Mouse (Mus musculus): ENCODE results near the gene Fgfbp3.
"Not testable (repeated sequence)": the region's sequence is repeated elsewhere in the genome, so short reads cannot be mapped to it uniquely, and the experiment has no call there.

Fgfbp3 gene

DNA sequence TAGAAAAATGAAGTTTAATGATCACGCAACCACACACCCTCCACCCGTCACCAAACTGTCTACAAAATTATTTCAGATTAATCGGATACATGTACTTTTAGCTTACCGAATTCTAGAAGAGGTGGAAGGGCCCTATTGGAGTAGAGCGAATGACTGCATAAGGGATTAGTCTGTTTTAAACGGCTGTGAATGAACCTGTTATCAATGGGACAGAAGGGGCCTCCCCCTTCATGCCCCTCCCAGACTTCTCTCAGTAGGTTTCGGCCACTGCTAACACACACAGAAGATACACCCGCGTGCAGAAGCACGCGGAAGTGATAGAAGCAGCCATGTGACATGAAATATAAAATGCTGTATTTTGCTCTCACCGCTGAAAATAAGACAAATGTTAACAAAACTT is at the start of gene Fgfbp3:
Fgfbp3 (minus strand) TSS at position 150 of the 400 bp plus-strand sequence.
- no peak for DNase-seq (ENCODE audit: low spot score in 2 of 2)

DNA sequence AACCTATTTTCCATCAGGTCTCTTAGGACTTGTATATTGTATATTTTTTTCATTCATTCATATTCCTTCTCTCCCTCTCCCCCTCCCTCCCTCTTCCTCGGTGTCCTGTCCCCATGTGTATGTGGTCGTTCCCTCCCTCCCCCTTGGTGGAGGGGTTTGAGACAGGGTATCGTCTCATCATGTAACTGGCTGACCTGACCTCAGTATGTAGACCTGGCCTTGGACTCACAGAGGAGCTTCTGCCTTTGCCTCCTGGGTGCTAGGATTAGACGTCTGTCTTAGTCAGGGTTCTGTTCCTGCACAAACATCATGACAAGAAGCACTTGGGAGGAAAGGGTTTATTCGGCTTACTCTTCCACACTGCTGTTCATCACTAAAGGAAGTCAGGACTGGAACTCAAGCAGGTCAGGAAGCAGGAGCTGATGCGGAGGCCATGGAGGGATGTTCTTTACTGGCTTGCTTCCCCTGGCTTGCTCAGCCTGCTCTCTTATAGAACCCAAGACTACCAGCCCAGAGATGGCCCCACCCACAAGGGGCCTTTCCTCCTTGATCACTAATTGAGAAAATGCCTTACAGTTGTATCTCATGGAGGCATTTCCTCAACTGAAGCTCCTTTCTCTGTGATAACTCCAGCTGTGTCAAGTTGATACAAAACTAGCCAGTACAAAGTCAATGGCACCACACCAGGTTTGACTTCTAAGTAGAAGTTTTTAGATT is 43.3 kb upstream of the Fgfbp3 start:
- not testable (repeated sequence) for DNase-seq (ENCODE audit: low spot score in 2 of 2)

DNA sequence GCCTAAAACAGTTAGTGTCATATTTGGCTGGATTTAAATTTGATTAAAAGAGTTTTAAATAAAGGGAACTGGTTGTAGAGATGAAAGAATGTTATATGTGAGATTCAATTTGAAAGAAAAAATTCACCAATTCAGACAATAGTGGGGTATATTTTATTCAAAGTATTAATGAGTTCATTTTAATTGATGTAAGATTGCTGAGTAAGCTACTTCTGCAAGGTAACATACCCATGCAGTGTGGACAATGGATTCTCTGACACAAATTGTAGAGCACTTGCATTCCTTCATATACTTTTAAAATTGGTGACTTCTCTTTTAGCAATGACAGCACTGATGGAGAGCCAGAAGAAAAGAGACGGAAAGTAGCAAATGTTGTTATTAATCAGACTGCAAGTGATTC is 41.9 kb upstream of the Fgfbp3 start:
- DNase-seq (ENCODE audit: low spot score in 2 of 2): no peak

DNA sequence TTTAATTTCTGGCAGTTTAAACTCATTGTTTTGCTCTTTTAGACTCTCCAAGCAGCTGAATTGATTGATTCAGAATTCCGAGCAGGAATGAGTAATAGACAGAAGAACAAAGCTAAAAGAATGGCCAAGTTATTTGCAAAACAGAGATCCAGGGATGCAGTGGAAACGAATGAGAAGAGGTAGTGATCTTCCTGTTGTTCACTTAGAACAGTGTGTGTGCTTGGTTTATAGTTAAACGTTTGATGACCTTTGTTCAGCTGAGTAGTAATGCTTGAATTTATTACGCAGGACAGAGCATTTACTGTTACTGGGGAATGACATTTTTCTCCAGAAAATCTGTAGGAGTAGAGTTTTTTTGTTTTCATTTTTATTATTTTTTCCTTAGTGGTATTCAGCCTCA is 38.9 kb upstream of the Fgfbp3 start:
- DNase-seq (ENCODE audit: low spot score in 2 of 2): no peak

DNA sequence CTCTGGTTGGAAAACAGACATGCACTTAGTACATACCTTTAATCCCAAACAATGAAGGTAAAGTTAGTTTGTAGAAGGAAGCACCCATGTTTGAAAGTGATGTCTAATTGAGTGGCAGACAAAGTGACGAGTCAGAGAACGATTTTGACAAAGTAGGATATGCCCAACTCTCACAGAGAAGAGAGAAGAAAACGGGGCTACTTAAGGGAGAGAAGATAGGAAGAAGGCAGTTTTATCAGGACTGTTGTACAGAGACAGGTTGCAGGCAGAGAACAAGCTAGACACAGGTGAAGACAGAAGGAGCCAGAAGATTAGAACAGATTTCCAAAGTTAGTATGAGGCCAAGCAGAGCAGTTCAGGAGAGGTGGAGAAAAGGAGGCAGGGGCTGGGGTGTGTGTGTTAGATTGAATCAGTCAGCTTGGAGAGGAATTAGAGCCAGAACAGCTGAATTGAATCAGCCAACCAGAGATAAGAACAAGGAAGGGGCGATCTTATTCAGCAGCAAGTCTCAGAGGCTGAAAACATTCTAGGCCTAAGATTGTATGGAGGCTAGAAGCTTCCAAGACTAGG is 34.3 kb upstream of the Fgfbp3 start:
- no peak for DNase-seq (ENCODE audit: low spot score in 2 of 2)

DNA sequence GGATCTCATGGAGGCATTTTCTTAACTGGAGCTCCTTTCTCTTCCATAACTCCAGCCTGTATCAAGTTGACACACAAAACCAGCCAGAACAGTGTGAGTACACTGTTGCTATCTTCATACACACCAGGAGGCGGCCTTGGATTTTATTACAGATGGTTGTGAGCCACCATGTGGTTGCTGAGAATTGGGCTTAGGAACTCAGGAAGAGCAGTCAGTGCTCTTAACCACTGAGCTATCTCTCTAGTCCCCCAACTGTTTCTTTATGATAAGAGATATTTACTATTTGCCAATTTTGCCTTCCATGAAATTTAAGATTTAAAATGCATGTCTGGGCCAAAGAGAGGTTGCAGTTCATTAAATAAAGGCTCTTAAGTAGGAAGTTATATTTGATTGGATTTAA is 20.6 kb upstream of the Fgfbp3 start:
- DNase-seq (ENCODE audit: low spot score in 2 of 2): no peak

DNA sequence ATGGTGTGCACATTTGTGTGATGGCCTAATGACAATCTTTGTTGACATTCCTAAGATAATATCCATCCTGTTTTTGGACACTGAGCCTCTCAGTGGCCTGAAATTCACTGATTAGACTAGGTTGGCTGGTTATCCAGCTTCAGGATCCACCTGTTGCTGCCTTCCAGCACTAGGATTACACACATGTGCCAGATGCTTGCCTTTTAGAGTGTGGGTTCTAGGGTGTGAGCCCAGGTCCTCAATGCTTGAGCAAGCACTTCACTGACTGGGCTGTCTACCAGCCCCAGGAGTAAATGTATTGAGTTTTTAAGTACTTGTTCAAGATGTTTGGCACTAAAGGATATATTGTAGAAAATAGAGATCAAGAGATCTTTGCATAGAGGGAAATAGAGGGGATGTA is 18.6 kb upstream of the Fgfbp3 start:
- no peak for DNase-seq (ENCODE audit: low spot score in 2 of 2)

DNA sequence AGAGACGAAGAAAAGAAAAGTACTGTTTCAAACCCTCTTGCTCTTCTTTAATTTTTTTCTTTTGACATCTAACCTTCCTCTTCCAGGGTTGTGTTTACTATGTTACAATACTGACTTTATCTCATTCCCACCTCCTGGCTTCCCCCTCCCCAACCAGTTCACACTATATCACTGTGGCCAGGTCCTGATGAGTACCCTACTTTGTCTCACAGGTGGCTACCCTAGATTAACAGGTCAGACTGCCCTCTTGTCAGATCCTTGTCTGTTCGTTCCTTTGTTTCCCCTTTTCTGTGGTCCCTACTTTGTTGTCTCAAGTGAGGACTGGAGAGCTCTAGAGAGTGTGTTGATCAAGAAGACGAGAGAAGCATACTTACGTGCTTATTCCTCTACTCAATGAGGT is 16.9 kb upstream of the Fgfbp3 start:
- no peak for DNase-seq (ENCODE audit: low spot score in 2 of 2)

DNA sequence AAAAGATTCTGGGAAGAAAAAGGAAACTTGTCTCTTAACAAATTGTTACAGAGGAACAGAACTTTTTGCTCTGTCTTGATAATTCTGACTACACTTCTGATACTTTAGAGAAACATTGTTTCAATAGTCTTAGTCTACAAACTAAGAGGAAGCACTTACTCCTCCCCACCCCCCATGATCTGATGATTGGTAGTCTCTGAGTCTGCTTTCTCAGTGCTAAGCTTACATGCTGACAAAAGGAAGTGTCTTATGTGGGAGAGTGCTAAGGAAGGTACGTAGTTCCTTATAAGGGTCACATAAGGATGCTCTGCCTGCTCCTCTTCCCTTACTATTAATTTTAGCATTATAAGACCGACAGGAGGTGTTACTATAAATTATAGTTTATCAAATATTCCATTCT is 13.2 kb upstream of the Fgfbp3 start:
- DNase-seq (ENCODE audit: low spot score in 2 of 2): no peak

DNA sequence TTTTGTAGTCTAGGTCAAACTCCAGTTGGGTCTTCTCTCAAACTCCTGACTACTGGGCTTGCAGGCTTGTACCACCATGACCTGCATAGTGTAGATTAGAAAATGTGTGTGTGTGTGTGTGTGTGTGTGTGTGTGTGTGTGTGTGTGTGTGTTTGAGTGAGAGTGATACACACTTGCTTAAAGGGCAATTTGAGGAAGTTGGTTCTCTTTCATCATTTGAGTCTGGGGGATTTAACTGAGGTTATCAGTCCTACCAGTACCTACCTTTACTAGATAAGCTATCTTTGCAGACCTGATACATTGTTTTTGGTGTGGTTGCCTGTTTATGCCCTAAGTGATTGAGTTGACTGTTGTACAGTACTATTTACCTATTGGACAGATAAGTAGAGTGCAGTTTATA is 12.7 kb upstream of the Fgfbp3 start:
- no peak for DNase-seq (ENCODE audit: low spot score in 2 of 2)

DNA sequence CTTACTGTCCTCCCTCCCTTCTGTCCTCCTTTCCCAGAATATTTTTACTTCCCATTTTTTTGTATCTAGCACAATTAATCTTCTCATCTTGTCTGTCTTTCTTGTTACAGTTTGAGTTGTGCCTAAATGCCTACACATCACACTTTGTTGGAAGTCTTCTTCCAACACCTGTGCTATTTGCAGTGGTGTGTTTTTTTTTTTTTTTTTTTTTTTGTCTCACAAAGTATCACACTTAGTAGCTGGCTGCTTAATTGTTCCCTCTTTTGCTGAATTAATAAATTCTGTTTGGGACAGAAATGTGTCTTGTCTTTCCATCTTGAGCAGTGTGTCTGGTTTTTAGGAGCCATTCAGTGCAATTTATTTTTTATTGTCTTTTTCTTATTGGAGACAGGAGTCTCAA is 10.4 kb upstream of the Fgfbp3 start:
- DNase-seq (ENCODE audit: low spot score in 2 of 2): no peak

DNA sequence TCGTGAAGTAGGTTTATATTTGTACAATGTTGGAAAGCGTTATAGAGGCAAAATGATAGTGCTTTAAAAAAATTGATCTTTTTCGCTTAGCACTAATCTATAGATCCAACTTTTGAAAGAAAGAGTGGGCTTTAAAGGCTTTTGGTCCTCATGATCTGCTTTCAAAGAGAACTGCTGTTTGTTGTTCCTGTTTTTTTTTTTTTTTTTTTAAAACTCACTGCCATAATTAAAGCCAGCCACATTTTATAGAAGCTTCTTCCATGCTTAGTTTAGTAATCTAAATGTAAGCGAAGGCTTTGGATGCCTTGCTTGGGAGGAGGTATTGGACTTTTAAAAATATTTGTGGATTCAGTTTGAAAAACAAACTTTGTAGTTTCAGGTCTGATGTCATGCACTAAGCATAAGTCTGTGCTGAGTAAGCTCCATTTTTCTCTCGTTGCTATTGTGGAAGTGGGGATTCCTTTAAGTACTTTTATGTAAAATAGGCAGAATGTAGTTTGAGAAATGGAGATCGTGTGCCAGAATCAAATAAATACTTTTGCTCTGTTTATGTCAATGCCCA is 8.5 kb upstream of the Fgfbp3 start:
- no peak for DNase-seq (ENCODE audit: low spot score in 2 of 2)

DNA sequence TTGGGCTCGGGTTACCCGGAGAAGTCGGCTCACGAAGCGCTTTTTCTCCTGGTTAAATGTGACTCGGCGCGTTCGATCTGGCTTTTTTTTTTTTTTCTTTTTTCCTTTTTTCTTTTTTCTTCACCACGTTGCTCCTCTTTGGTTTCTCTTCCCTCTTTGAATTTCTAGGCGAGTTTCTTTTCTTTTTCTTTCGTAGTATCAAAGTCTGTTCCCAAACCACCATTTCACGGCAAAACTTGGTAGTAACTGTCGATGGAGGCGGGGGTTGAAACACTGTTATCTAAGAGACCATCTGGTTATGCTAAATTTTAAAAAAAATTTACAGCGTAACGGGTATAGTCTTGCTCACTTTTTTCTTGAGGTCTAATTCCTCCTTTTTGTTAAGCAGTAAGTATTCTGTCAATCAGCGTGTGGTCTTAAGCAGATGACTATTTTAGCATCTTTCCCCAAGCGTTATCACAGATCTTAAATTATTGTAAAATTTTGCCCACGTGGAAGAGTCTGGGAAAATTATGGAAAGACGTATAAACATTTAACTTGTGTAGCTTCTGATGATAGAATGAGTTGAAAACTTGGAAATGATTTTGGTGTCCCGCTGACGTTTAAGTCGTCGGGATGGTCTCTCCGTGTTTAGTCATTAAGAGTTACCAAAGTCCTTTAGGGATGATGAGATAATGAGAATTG is 7.3 kb upstream of the Fgfbp3 start:
- no peak for DNase-seq (ENCODE audit: low spot score in 2 of 2)

DNA sequence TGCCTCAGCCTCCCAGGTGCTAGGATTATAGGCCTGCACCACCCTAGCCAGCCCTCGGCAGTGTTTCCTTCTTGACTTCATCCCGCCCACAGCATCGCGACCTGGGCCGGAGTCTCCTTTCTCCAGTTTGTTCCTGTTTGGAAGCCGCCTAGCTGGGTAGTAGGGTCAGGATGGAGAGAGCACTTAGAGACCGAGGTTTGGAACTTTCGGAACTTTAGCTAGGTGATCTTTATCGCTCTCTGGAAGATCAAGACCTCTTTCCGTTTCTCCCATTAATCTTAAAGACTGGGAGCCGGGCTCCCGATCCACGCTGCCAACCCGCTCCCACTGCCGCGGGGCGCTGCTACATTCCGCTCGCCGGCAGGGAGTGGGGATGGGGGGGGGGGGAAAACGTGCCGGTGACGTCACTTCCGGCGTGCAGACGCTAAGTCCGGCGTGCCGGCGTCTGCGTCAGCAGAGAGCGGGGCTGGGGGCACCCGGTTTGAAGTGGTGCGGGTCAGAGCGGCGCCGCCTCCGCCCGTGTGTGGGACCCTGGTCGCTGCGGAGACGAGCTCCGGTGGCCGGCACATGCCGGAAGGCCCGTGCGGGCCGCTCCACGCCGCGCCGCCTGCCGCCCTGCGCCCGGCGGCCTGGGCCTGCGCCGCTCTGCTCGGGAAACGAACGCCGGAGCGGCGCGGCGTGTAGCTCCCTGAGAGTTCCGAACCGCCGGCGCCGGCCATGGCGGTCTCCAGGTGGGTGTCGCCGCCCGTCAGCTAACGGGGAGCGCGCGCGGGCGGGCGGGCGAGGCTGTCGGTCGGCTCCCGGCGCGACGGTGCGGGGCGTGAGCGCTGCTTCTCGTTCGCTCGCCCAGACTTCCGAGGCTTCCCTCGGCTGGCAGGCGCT is 6.5 kb upstream of the Fgfbp3 start, which contains the start of gene Btaf1:
Btaf1 (plus strand) TSS at position 409 of the 882 bp plus-strand sequence.
- DNase-seq (ENCODE audit: low spot score in 2 of 2): peak; percentile 88 to 91

DNA sequence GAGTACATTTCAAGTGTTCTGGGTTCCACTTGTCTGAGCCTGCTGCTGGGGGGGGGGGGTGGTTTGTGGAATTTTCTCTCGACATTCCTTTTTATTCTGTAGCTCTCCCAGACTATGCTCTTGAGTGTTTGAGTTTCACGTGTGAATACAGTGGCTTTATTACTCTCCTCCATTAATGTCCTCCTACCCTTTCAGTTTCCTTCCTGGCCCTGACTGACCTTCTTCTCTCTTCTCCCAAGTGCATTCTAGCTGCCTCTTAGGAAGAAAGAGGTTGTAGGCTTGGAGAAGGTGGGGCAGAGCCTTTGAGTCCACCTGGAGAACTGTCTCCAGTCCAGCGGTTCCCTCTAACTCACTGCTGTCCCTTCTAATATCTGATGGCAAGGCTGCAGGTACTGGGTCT is 3.5 kb upstream of the Fgfbp3 start:
- no peak for DNase-seq (ENCODE audit: low spot score in 2 of 2)

DNA sequence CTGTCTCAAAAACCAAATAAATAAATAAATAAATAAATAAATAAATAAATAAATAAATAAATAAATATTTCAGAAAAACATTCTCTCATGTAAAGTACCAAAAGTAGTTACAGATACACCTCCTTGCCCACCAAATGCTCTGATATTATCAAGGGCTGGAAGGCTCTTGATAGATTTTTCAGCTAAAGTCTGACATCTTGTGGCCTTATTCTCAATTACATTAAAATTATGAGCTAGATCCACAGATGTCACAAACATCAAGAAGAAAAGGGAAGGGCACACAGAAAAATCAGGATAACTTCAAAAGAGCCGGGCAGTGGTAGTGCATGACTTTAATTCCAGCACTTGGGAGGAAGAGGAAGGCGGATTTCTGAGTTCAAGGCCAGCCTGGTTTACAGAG is 2.6 kb upstream of the Fgfbp3 start:
- no peak for DNase-seq (ENCODE audit: low spot score in 2 of 2)

DNA sequence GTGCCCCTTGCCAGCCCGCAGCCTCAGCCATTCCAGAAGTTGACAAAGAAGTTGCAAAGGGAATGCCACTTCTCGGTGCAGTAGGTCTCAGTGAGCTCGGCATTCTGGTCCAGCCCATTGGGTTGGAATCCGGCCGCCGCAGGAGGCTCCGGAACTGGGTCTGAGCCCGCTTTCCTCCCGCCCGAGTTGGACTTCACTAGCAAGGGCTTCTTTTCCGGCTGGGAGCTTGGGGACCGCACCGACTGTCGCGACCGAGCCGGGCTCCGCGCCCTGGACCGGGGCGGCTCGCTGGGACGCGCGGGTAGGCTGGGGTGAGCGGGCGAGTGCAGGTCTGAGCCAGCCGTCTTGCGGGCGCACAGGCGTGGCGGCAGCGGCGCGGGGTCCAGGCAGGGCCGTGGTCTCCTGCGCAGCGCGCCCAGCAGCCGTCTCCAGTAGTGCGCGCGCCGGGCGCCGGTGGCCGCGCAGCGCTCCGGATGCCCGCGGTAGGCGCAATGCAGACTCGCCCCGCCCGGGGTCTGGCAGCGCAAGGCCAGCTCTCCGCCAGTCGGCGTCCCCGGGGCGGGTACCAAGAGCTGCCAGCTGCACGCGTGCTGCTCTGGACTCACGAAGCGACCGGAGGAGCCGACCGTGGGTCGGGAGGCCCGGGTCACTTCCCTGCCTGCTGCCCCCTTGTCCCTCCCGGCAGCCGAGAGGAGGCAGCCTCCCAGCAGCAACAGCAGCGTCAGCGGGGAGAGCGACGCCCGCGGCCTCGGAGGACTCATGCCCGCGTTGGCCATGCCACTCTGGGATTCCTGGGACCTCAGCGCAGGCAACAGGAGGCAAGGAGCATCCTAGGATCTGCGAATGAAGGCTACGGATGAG is 744 bp downstream of the Fgfbp3 start:
- peak; percentile 88 to 89 for DNase-seq (ENCODE audit: low spot score in 2 of 2)

DNA sequence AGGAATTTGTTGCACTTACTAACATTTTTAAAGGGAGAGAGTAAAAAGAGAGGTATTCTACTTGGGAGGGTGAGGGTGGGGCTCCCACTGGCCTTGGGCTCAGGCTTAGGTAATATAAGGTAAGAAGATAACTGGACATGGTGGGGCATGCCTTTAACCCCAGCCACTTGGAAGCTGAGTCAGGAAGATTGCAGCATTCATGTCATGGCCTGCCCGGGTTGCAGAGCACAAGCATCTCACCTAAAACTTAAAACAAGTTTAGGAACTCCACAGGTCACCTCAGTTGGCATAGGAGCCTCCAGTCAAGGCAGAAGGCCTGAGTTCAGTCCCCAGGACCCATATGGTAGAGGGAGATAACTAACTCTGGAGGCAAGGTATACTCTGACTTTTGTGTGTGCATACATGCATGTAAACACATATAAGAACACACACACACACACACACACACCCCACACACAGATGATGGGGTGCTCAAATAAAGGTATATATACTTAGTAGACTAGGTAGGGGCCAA is 2.5 kb downstream of the Fgfbp3 start:
- DNase-seq (ENCODE audit: low spot score in 2 of 2): no peak

DNA sequence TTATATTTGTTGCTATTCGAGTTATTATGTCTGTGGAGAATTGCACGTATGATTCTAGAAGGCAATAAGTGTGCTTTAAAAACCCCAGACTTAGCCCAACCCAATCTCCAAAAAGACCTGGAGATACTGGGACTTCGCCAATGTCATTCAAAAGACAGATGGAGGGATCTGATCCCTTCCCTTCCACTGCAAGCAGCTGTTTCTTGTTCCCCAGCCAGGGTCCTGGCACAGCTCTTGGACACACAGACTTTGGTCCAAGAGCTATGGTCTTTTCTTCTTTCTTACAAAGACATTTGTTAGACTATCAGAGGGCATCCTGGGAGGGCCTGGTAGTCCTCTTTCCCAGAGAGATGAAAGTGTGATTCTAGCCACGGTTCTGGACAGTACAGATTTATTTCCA is 3.2 kb downstream of the Fgfbp3 start:
- DNase-seq (ENCODE audit: low spot score in 2 of 2): no peak

DNA sequence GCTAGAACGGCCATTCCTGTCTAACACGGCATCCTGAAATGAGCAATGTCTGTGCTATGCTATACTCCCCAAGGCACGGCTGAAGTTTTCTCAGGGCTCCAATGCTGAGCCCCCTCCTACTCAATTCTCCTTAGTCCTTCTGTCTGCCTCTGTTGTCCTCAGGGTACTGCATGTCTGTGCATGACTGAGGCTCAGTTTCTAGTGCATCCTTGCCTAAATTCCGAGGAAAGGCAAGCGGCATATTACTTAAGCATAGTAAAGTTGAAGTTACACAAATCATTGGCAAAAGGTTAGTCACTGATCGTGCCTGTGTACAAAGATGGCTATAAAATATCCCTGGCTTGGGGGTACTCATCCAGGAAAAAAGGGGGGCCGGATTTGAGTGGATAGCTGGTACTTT is 6.4 kb downstream of the Fgfbp3 start:
- no peak for DNase-seq (ENCODE audit: low spot score in 2 of 2)

Measured in right cerebral cortex, postnatal 10 days (tissue).